In the genomic region with DNA sequence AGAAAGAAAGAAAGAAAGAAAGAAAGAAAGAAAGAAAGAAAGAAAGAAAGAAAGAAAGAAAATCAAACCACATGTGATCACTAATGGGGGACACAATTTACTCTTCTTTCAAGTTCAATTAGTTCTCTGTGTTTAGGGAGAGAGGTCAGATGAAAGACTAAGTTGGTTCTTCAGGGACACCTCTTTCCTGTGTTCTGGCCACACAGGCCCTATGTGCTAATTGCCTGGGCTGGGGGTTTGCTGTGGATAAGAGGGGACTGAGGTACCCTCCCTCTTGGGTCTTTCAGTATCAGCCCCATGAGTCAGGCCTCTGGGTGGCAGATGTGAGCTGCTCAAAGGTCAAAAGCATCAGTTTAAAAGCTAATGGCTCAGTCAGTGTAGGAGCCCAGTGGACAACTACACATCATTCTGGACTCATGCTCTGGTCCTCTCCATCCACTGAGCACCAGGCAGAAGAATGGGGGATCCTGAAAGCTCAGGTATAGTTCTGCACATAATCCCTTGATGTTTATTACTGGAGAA, we compare ENCODE assay signal across 17 mouse cellular contexts. TPM values are rescaled to one million over a fixed set of nuclear protein-coding genes. Genes with fewer than 3 reads are reported as not detected.
DNase-seq lines count a peak whose midpoint lies in the region; ATAC-seq and TF ChIP-seq lines count a peak whose summit lies in the region.
"Had no signal": no experiment of that assay in that cellular context is flagged by ENCODE, and none has a peak within 500 bp of the region (broad histone marks: within the 10 kb centered on the region; RNA-seq: fewer than 3 reads in every experiment).

Gene Olfr15 (plus strand): TSS at position 291 of the 522 bp plus-strand sequence.

- no peak for TF ChIP-seq EP300 in heart, adult 2 months (IDR thresholded peaks at IDR 0.05; ENCODE audit: insufficient read depth, low read depth, low read length)

- no peak within 1 kb of the TSS for H3K4me3 ChIP-seq in heart, adult 2 months
- no peak within 1 kb of the TSS for H3K4me3 ChIP-seq in heart, embryonic 10.5 days
- no peak within 1 kb of the TSS for H3K4me3 ChIP-seq in midbrain, postnatal 0 days (ENCODE audit: low read depth, low read length)
- no peak within 1 kb of the TSS for H3K4me3 ChIP-seq in midbrain, embryonic 15.5 days
- no peak within 1 kb of the TSS for H3K4me3 ChIP-seq in left cerebral cortex, adult 2 months
- H3K4me3 ChIP-seq in hindbrain, embryonic 16.5 days (ENCODE audit: low read length), result no peak within 1 kb of the TSS
- H3K4me3 ChIP-seq: hindbrain, embryonic 15.5 days; midbrain, embryonic 10.5 days; neural tube, embryonic 13.5 days had no signal

- no peaks in the 10 kb centered on the region for H3K36me3 ChIP-seq in heart, adult 2 months (ENCODE audit: control insufficient read depth, insufficient read depth, low read length)
- H3K36me3 ChIP-seq in heart, embryonic 10.5 days, result no peaks in the 10 kb centered on the region
- no peaks in the 10 kb centered on the region for H3K36me3 ChIP-seq in midbrain, postnatal 0 days (ENCODE audit: insufficient read depth, low read length)
- H3K36me3 ChIP-seq in midbrain, embryonic 15.5 days (replicated peaks), result no peaks in the 10 kb centered on the region
- H3K36me3 ChIP-seq in hindbrain, embryonic 16.5 days (ENCODE audit: control insufficient read depth, insufficient read depth, low read length), result no peaks in the 10 kb centered on the region
- H3K36me3 ChIP-seq: hindbrain, embryonic 15.5 days; midbrain, embryonic 10.5 days; neural tube, embryonic 13.5 days had no signal

- no peak for ATAC-seq in midbrain, postnatal 0 days (ENCODE audit: low FRiP score)
- no peak for ATAC-seq in midbrain, embryonic 15.5 days (replicated peaks)
- ATAC-seq in hindbrain, embryonic 16.5 days, result no peak

- no peak within 1 kb of the TSS for H3K4me2 ChIP-seq in midbrain, postnatal 0 days (ENCODE audit: low read depth, low read length, poor library complexity, severe bottlenecking)
- no peak within 1 kb of the TSS for H3K4me2 ChIP-seq in midbrain, embryonic 15.5 days
- H3K4me2 ChIP-seq in hindbrain, embryonic 16.5 days (ENCODE audit: low read length), result no peak within 1 kb of the TSS
- H3K4me2 ChIP-seq: hindbrain, embryonic 15.5 days; neural tube, embryonic 13.5 days had no signal

- no peak within 1 kb of the TSS for H3K27ac ChIP-seq in heart, adult 2 months
- H3K27ac ChIP-seq in heart, embryonic 10.5 days, result no peak within 1 kb of the TSS
- no peak within 1 kb of the TSS for H3K27ac ChIP-seq in midbrain, postnatal 0 days (ENCODE audit: low read depth, low read length)
- H3K27ac ChIP-seq in midbrain, embryonic 15.5 days, result no peak within 1 kb of the TSS
- no peak within 1 kb of the TSS for H3K27ac ChIP-seq in left cerebral cortex, adult 2 months
- no peak within 1 kb of the TSS for H3K27ac ChIP-seq in hindbrain, embryonic 16.5 days (ENCODE audit: low read depth, low read length)
- H3K27ac ChIP-seq: hindbrain, embryonic 15.5 days; midbrain, embryonic 10.5 days; neural tube, embryonic 13.5 days had no signal

- H3K79me2 ChIP-seq in heart, adult 2 months (replicated peaks; ENCODE audit: control insufficient read depth, insufficient read depth, low read length), result no peaks in the 10 kb centered on the region

- H3K4me1 ChIP-seq in heart, adult 2 months (ENCODE audit: control insufficient read depth, insufficient read depth, low read length), result no peaks in the 10 kb centered on the region
- no peaks in the 10 kb centered on the region for H3K4me1 ChIP-seq in heart, embryonic 10.5 days
- H3K4me1 ChIP-seq in midbrain, postnatal 0 days (ENCODE audit: insufficient read depth, low read length), result no peaks in the 10 kb centered on the region
- H3K4me1 ChIP-seq in midbrain, embryonic 15.5 days, result no peaks in the 10 kb centered on the region
- H3K4me1 ChIP-seq in hindbrain, embryonic 16.5 days (ENCODE audit: control insufficient read depth, insufficient read depth, low read depth, low read length), result no peaks in the 10 kb centered on the region
- H3K4me1 ChIP-seq: hindbrain, embryonic 15.5 days; neural tube, embryonic 13.5 days had no signal

- H3K9me3 ChIP-seq in heart, embryonic 10.5 days, result no peaks in the 10 kb centered on the region
- no peaks in the 10 kb centered on the region for H3K9me3 ChIP-seq in midbrain, postnatal 0 days (ENCODE audit: low read length)
- H3K9me3 ChIP-seq in midbrain, embryonic 15.5 days, result no peaks in the 10 kb centered on the region
- H3K9me3 ChIP-seq in hindbrain, embryonic 16.5 days (ENCODE audit: control insufficient read depth, low read length), result no peaks in the 10 kb centered on the region
- H3K9me3 ChIP-seq: hindbrain, embryonic 15.5 days; midbrain, embryonic 10.5 days; neural tube, embryonic 13.5 days had no signal

- no peak for DNase-seq in heart, adult 2 months
- no peak for DNase-seq in heart, embryonic 10.5 days (ENCODE audit: low spot score)
- no peak for DNase-seq in midbrain, postnatal 0 days (ENCODE audit: low spot score)
- DNase-seq in embryo, embryonic 10.5 days (ENCODE audit: low spot score), result peak; percentile 17
- no peak for DNase-seq in left cerebral cortex, adult 2 months (ENCODE audit: extremely low spot score in 1 of 2, low spot score in 2 of 2)
- DNase-seq in cerebellum, adult 11-12 months, result no peak
- DNase-seq: adrenal gland, postnatal 10 days; gastrocnemius, postnatal 14 days; kidney, postnatal 4 days; lung, adult 2 months had no signal

- H3K9ac ChIP-seq in heart, adult 2 months (ENCODE audit: low read depth, low read length), result no peak within 1 kb of the TSS
- no peak within 1 kb of the TSS for H3K9ac ChIP-seq in midbrain, postnatal 0 days (replicated peaks; ENCODE audit: low read length, poor library complexity, severe bottlenecking)
- no peak within 1 kb of the TSS for H3K9ac ChIP-seq in midbrain, embryonic 15.5 days
- no peak within 1 kb of the TSS for H3K9ac ChIP-seq in hindbrain, embryonic 16.5 days (ENCODE audit: low read depth, low read length)
- H3K9ac ChIP-seq: hindbrain, embryonic 15.5 days; neural tube, embryonic 13.5 days had no signal

- H3K27me3 ChIP-seq in heart, adult 2 months (ENCODE audit: control insufficient read depth, insufficient read depth, low read length), result no peaks in the 10 kb centered on the region
- no peaks in the 10 kb centered on the region for H3K27me3 ChIP-seq in heart, embryonic 10.5 days (ENCODE audit: insufficient read depth, poor library complexity, severe bottlenecking)
- H3K27me3 ChIP-seq in midbrain, postnatal 0 days (ENCODE audit: insufficient read depth, low read length), result no peaks in the 10 kb centered on the region
- H3K27me3 ChIP-seq in midbrain, embryonic 15.5 days (replicated peaks), result no peaks in the 10 kb centered on the region
- no peaks in the 10 kb centered on the region for H3K27me3 ChIP-seq in hindbrain, embryonic 16.5 days (replicated peaks; ENCODE audit: control insufficient read depth, insufficient read depth, low read length)
- H3K27me3 ChIP-seq: hindbrain, embryonic 15.5 days; neural tube, embryonic 13.5 days had no signal

- intact Hi-C loops in heart, adult 2 months (cut with DNase I), result no loop called here
- intact Hi-C loops in left cerebral cortex, adult 2 months (cut with DNase I), result no loop called here

- TF ChIP-seq POLR2A in heart, adult 2 months (IDR thresholded peaks at IDR 0.05; ENCODE audit: insufficient read depth, low read depth, low read length), result no peak

- peak; percentile 48 for TF ChIP-seq CTCF in heart, adult 2 months (IDR thresholded peaks at IDR 0.05)
- TF ChIP-seq CTCF in midbrain, postnatal 0 days (IDR thresholded peaks at IDR 0.05), result 0 out of 2 replicates have a peak, but pooled peaks have one; percentile 1
- no peak; the same call in 1 of the 2 replicates for TF ChIP-seq CTCF in left cerebral cortex, adult 2 months (IDR thresholded peaks at IDR 0.05)

RNA-seq across cellular contexts. Expression of gene Olfr15, which starts in this region (rescaled TPM):
- not detected for total RNA-seq in heart, adult 2 months (2021)
- polyA plus RNA-seq in heart, adult 2 months (2012; rRNA removed), result not detected in 2 replicates
- not detected in 2 replicates for polyA plus RNA-seq in heart, embryonic 10.5 days (2016; fragmentation: Nextera tagmentation; extraction: Ambion mirVana)
- not detected in 2 replicates for total RNA-seq in midbrain, postnatal 0 days (2014; rRNA removed)
- not detected in 2 replicates for polyA plus RNA-seq in midbrain, postnatal 0 days (2015; fragmentation: Nextera tagmentation; extraction: Ambion mirVana)
- not detected in 2 replicates for polyA plus RNA-seq in midbrain, embryonic 15.5 days (2015; fragmentation: Nextera tagmentation; extraction: Ambion mirVana)
- total RNA-seq in left cerebral cortex, adult 2 months (2021), result not detected
- not detected in 2 replicates for polyA plus RNA-seq in hindbrain, embryonic 16.5 days (2015; fragmentation: Nextera tagmentation; extraction: Ambion mirVana)
- total RNA-seq: adrenal gland, postnatal 10 days; gastrocnemius, postnatal 14 days; left cerebral cortex, postnatal 10 days had no signal
- polyA plus RNA-seq: heart, postnatal 0 days; hindbrain, embryonic 15.5 days; lung, adult 2 months; midbrain, embryonic 10.5 days; neural tube, embryonic 13.5 days had no signal
